Mouse (Mus musculus) gastrocnemius, adult 18-20 months (tissue): ENCODE measurements at regions not wholly inside any gene's neighbourhood (a gene's known extent, or its start where the extent isn't known, plus 50 kb on each side); places are given as distances from the start of the nearest gene placed in this dataset.
A peak's percentile ranks its signal among the peaks of the same experiment; 100 is the strongest.

ENCODE experiments used
- DNase-seq: peaks from one replicate; pipeline ENCODE4 v3.0.0; 2021; ENCODE audit warnings: low spot score

DNA sequence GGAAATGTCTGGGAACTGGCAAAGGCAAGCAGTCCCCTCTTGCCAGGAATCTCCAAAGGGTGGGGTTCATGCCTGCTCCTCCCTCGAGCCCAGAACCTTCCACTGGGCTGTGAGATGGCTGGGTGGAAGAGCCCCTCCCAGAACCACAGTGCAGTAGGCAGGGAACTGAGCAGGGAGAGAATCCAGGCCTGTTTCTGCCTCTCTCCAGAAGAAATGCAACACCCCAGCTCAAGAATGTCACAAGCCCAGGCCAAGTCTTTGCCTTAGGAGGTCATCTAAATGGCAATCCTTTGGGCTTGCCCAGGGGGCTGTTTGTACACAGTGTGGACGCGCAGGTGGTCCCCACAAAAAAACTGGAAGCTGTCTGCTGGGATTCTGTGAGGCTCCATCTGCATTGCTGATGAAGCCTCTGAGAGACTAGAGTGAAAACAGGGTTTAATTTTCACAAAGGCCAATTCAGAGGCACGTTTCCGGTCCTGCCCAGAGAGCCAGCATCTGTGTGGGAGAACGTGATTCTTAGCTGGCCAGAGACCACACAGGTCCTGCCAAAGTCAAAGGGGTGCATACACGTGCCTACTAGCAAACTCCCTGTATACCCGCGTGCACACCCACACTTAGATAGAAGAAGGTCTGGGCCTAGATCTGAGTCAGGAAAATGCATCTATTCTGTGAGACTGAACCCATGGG is 129.0 kb downstream of the Hmg20a start:
- DNase-seq: peak; percentile 32

GRCm38 (mm10) chr9:56549774-56550173 is 131.4 kb downstream of the Hmg20a start:
- DNase-seq: no peak

DNA sequence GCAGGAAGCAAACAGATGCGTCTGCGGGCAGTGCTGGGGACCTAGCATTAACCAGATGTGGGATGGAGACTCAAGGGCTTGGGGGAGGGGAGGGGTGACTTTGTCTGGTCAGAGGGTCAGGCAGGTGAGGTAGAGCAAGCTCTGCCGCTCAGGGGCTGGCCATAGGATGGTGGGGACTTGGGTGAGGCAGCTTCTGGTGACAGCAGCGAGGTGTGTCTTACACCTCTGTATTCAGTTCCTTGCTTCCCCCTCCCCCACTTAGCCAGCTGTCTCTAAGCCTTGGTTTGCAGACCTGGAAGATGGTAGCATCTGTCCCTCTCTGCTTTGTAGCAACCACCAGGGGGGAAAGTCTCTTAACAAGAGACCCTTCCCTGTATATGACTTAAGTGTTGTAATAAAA is 131.8 kb downstream of the Hmg20a start:
- no peak for DNase-seq

DNA sequence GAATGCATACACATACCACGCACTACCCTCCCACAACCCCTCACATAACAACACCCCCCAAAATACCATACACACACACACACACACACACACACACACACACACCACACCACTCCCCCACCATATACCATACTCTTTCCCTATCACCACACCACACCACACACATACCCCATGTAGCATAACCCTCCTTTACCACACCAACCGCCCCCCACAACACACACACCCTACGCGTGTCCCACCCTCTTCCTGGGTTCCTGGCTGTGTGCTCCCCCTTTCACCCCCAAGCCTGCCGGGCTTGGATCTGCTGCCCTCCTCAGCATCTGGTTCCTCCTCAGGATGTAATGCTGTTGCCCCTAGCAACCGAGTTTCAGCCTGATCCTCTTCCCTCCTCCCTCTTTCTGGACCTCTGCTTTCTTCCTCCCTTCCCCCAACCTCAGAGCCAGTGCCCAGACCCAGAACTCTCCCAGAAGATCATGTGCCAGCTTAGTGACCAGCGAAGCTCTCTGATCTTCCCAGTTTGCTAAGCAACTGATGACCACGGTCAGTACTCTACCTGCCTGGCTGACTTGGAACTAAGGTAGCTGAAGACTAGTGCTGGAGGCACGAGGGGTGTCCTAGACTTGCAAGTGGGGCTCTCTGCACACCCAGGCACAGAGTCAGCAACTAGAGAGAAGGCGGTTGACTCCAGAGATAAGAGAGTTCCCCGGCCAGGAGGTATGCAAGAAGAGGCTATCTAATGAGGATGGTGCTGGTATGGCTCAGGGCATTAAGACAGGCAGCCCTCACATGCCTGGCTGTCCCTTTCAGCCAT is 133.2 kb downstream of the Hmg20a start:
- DNase-seq: no peak

DNA sequence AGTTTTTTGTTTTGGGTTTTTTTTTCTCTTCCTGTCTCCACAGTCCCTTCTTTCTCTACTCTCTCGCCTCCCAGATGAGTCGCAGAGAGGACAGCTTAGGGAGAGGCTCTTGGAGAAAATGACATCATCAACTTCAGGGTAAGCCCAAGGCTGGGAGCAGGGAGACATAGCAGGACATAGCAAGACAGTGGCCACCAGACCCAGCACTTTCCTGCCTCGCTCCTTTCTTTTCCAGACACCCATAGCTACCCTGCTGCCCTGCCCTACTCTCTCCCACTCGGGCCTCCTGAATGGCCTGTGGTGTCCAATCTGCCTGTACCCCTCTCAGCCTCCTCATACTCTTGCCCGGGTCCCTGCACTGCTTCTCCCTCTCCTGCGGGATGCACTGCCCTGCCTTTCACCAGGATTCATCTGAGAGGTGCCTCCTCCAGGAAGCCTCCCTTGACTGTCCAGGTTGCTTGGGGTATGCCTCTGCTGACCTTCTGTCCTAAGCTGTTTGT is 133.8 kb downstream of the Hmg20a start:
- no peak for DNase-seq

GRCm38 (mm10) chr9:56552766-56553165 is 134.4 kb downstream of the Hmg20a start:
- peak; percentile 83 for DNase-seq

- no peak for DNase-seq
Observed at GRCm38 (mm10) chr9:56553626-56554025, 135.2 kb downstream of the Hmg20a start.

- no peak for DNase-seq
Observed at GRCm38 (mm10) chr9:56554096-56554495, 135.7 kb downstream of the Hmg20a start.

DNA sequence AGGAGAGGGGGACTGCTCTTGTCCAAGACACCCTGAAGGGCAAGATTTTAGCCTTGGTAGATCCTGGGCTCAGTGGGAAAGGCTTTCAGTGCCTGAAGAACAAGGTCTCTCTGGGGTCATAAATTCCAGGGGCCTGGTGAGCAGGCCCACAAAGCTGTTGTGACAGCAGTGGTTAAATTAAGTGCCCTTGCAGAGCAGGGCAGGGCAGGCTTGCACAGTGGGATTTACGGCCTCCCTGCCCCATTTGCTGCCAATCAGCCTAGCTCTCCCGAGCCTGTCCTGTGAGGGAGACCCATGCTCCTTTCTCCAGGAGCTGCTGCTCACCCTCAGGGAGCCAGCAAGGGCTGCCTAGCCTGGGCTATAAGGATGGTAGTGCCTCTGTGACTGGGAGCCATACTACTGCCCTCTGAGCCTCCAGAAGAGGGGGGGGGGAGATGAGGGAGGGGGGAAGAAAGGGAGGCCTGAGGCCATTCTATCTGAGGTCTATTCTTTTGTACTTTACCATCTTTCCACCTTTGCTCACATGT is 141.3 kb downstream of the Hmg20a start:
- no peak for DNase-seq

DNA sequence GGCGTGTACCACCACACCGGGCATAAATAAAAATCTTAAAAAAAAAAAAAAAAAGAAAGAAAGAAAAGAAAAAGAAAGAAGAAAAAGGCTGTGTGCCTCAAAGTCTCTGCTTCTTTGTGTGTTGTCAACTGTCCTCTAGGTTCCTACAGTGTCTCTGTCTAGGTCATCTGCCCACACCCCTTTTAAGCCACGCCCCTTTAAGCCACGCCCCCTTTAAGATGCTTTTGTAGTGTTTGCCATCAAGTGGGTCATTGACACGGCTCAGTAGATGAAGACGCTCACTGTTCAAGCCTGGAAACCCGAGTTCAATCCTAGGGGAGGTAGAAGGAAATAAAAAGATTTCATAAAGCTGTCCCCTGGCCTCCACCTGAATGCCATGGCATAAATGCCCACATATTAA is 144.0 kb downstream of the Hmg20a start:
- no peak for DNase-seq

GRCm38 (mm10) chr9:56564048-56564737 is 145.8 kb downstream of the Hmg20a start:
- no peak for DNase-seq
